Mouse (Mus musculus) liver, postnatal 0 days (tissue): ENCODE measurements around the gene Epb41l3.

Experiments
- CTCF ChIP-seq: sonication (generic); IDR thresholded peaks from 2 replicates; pipeline ENCODE4 v1.5.1; 2016; ENCODE audit warnings: antibody characterized with exemption, low read depth
- EP300 ChIP-seq: IDR thresholded peaks from 2 replicates; pipeline ENCODE4 v1.6.1; 2016; ENCODE audit warnings: antibody characterized with exemption, low read depth, mild to moderate bottlenecking

DNA sequence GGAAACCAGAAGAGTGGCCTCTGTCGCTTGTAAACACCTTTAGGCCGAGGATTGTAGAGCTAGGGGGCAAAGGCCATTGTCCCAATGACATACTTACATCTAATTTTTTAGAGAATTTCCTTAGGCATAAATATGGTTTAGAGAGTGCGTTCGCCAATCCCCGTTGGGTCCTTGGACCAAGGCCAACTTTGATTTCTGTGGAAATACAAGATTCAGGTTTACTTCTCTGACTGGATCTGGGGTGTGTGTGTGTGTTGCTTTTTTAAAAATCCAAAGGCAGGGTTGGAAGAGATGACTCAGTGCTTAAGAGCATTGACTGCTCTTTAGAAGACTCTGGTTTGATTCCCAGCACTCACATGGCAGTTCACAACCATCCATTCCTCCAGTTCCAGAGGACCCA lies 83.2 kb downstream of the Epb41l3 start:
- no peak for TF ChIP-seq CTCF
- no peak for TF ChIP-seq EP300
